Mouse (Mus musculus): ENCODE results near the gene Lats1. TPM values are rescaled to one million over a fixed set of nuclear protein-coding genes. Genes with fewer than 3 reads are reported as not detected.

Lats1 gene
- 10.6 and 11.5 TPM in 2 replicates for polyA plus RNA-seq (2015; fragmentation: Nextera tagmentation; extraction: Ambion mirVana)

DNA sequence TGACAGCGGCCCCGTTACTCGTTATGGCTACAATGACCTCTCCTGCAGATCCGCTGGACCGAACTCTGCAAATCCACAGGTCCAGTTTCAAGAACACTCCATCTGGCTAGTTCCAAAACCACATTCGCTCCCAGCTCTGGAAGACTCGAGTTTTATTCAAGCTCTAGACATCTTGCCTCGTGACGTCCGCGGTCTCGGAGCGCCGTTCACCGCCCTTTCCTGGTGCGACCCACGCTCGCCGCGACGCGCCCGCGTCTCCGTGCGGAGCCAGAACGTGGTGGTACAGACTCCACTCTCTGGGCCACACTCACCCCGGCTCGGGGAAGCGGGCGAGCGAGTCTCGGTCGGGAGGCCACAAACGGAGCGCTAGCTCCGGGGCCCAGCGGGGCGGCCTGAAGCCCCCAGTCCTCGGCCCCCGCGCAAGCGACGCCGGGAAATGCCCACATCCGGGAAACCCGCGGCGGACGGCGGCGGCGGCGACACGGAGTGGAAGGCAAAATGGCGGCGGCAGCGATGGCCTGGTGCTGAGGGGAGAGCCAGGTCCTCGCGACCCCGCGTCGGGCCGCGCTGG lies at the start of gene Lats1, which contains the start of gene Pcmt1:
TSS of gene Lats1 (plus strand) at position 484 of the 571 bp plus-strand sequence.
TSS of gene Pcmt1 (minus strand) at position 406 of the 571 bp plus-strand sequence.
- under 1% methylated on average over 63 of the region's 65 CpGs for WGBS
- Histone ChIP-seq H3K4me3 (ENCODE audit: low read depth, low read length) (peak within 1 kb of the TSS; percentile 99), H3K36me3 (ENCODE audit: control insufficient read depth, insufficient read depth, low read length) (peaks cover 12% of the 10 kb centered on the region; the same call in 1 of the 2 replicates), H3K9ac (ENCODE audit: low read depth, low read length) (peak within 1 kb of the TSS; percentile 99), H3K4me2 (ENCODE audit: low read length) (peak within 1 kb of the TSS; percentile 90), H3K27me3 (ENCODE audit: control insufficient read depth, insufficient read depth, low read depth, low read length) (no peaks in the 10 kb centered on the region), H3K27ac (ENCODE audit: low read length) (peak within 1 kb of the TSS; percentile 97), H3K9me3 (replicated peaks; ENCODE audit: control insufficient read depth, low read length, poor library complexity, severe bottlenecking) (no peaks in the 10 kb centered on the region), H3K4me1 (ENCODE audit: control insufficient read depth, insufficient read depth, low read length) (peaks cover 43% of the 10 kb centered on the region)
- peak; percentile 92 for ATAC-seq

DNA sequence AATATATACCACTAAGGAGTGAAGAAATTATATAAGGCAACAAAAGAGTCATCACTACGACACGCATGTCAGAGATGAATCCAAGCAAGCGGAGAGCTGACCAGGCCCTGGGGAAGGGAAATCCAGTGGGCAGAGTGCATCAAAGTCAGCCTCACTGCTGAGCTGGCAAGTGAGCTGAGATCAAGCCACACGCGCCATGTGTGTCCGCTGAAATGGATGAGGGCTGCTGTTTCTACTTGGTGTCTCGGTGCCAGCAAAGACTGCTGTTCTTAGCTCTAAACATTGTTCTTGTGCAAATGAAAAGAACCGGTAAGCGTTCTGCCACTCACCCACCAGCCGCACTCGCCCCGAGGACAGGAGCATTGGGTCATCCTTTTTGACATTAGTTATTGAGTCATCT lies 40.6 kb upstream of the Lats1 start:
- no peak for ATAC-seq
- 96% methylated on average over 12 of the region's 12 CpGs for WGBS
- peaks cover 44% of the 10 kb centered on the region for H3K36me3 ChIP-seq (ENCODE audit: control insufficient read depth, insufficient read depth, low read length)
- no peaks in the 10 kb centered on the region for H3K4me1 ChIP-seq (ENCODE audit: control insufficient read depth, insufficient read depth, low read length)
- no peaks in the 10 kb centered on the region for H3K9me3 ChIP-seq (replicated peaks; ENCODE audit: control insufficient read depth, low read length, poor library complexity, severe bottlenecking)
- no peak overlapping the region for H3K4me2 ChIP-seq (ENCODE audit: low read length)
- no peak overlapping the region for H3K4me3 ChIP-seq (ENCODE audit: low read depth, low read length)
- no peaks in the 10 kb centered on the region for H3K27me3 ChIP-seq (ENCODE audit: control insufficient read depth, insufficient read depth, low read depth, low read length)
- no peak overlapping the region for H3K27ac ChIP-seq (ENCODE audit: low read length)
- no peak overlapping the region for H3K9ac ChIP-seq (ENCODE audit: low read depth, low read length)

DNA sequence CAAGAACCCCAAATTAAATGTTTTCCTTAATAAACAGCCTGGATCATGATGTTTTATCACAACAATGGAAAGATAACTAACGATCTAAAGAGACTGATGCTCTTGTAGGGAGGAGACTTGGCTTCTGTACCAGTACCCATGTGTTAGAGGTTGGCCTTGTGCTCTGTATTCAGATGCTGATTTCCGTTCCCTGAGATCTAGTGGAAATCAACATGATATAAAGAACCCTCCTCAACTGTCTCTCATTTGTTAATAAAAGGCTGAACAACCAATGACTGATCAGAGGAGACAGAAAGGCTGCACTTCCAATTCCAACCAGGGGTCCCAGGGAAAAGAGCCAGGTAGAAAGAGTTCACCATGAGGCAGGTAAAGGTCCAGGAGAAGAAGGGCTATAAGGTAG lies 35.1 kb upstream of the Lats1 start:
- 96% methylated on average over 2 of the region's 2 CpGs for WGBS
- H3K4me1 ChIP-seq (ENCODE audit: control insufficient read depth, insufficient read depth, low read length) = no peaks in the 10 kb centered on the region
- no peak for ATAC-seq
- no peak overlapping the region for H3K4me2 ChIP-seq (ENCODE audit: low read length)
- H3K9me3 ChIP-seq (replicated peaks; ENCODE audit: control insufficient read depth, low read length, poor library complexity, severe bottlenecking) = no peaks in the 10 kb centered on the region
- H3K27ac ChIP-seq (ENCODE audit: low read length) = no peak overlapping the region
- no peaks in the 10 kb centered on the region for H3K27me3 ChIP-seq (ENCODE audit: control insufficient read depth, insufficient read depth, low read depth, low read length)
- H3K9ac ChIP-seq (ENCODE audit: low read depth, low read length) = no peak overlapping the region
- no peak overlapping the region for H3K4me3 ChIP-seq (ENCODE audit: low read depth, low read length)
- H3K36me3 ChIP-seq (ENCODE audit: control insufficient read depth, insufficient read depth, low read length) = peaks cover 27% of the 10 kb centered on the region

DNA sequence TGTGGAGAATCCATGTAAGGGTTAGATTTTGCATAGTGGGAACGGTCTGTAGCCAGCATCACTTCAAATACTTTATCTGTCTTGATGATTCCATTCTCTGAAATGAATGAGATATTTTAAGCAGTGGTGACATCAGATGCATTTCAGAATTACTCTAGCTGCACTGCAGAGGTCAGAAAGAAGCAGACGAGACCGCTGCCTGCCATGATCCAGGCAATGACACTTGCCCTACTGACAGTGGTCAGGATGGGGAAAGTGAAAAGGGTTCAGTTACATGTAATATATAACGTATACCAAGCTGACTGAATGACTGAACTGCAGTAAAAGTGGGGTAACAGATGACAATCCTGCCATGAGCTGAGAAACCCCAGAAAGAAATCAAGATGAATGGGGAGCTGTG lies 32.0 kb upstream of the Lats1 start:
- H3K4me3 ChIP-seq (ENCODE audit: low read depth, low read length) = no peak overlapping the region
- no peaks in the 10 kb centered on the region for H3K27me3 ChIP-seq (ENCODE audit: control insufficient read depth, insufficient read depth, low read depth, low read length)
- H3K9me3 ChIP-seq (replicated peaks; ENCODE audit: control insufficient read depth, low read length, poor library complexity, severe bottlenecking) = no peaks in the 10 kb centered on the region
- peaks cover 17% of the 10 kb centered on the region for H3K36me3 ChIP-seq (ENCODE audit: control insufficient read depth, insufficient read depth, low read length)
- no peaks in the 10 kb centered on the region for H3K4me1 ChIP-seq (ENCODE audit: control insufficient read depth, insufficient read depth, low read length)
- H3K9ac ChIP-seq (ENCODE audit: low read depth, low read length) = no peak overlapping the region
- ATAC-seq = no peak
- H3K27ac ChIP-seq (ENCODE audit: low read length) = no peak overlapping the region
- no peak overlapping the region for H3K4me2 ChIP-seq (ENCODE audit: low read length)
- WGBS = 88% methylated on average over 4 of the region's 4 CpGs

DNA sequence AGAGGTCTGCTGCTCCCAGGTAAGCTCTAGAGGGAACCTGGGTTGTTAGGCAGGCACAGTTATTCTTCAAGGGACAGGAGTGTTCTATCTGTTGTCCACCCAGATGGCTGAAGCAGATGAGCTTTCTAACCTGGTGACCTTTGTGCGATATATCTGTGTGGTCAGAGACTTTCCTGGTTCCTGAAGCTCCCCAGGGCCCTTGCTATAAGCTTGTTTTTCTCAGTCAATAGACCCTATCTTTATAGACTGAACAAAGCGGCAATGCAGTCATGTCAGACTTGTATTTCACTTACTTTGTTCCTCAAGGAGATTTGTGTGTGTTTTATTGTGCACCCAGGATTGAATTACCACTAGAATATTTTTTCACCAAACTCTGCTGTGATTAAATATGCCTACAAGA lies 30.0 kb upstream of the Lats1 start:
- no peak overlapping the region for H3K9ac ChIP-seq (ENCODE audit: low read depth, low read length)
- H3K4me2 ChIP-seq (ENCODE audit: low read length) = no peak overlapping the region
- WGBS = 93% methylated on average over 2 of the region's 2 CpGs
- no peaks in the 10 kb centered on the region for H3K27me3 ChIP-seq (ENCODE audit: control insufficient read depth, insufficient read depth, low read depth, low read length)
- no peaks in the 10 kb centered on the region for H3K4me1 ChIP-seq (ENCODE audit: control insufficient read depth, insufficient read depth, low read length)
- peaks cover 11% of the 10 kb centered on the region for H3K36me3 ChIP-seq (ENCODE audit: control insufficient read depth, insufficient read depth, low read length)
- no peak for ATAC-seq
- no peak overlapping the region for H3K4me3 ChIP-seq (ENCODE audit: low read depth, low read length)
- no peak overlapping the region for H3K27ac ChIP-seq (ENCODE audit: low read length)
- H3K9me3 ChIP-seq (replicated peaks; ENCODE audit: control insufficient read depth, low read length, poor library complexity, severe bottlenecking) = no peaks in the 10 kb centered on the region

DNA sequence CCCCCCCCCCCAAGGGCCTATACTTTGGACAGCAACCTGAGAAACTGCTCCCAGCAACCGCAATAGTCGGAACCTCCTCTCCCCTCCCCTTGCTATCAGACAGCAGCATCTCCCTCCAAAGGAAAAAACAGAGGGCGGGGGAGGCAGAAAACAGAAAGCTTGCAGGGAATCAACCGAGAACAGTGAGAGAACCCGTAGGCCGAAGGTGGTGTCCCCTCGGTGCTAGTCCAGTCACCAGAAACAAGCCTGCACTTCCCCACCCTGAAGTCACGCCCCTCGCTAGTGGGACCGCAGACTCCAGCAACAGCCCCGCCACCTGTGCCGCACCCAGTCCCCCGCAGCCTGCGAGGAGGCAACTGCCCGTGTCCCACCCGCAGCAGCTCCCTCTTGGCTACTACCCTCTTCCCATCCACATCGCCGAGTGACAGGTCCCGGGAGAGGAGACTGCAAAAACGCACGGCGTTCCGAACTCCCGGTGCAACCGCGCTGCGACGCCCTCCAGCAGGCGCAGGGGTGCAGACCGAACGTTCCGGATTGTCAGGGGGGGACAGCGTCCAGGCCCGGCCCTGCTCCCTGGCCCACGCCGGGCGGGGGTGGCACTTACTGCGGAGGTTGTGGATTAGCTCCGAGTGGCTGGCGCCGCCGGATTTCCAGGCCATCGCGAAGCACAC lies 18.4 kb upstream of the Lats1 start:
- Histone ChIP-seq H3K9me3 (replicated peaks; ENCODE audit: control insufficient read depth, low read length, poor library complexity, severe bottlenecking) (no peaks in the 10 kb centered on the region), H3K4me2 (ENCODE audit: low read length) (peak overlapping the region; percentile 96), H3K36me3 (ENCODE audit: control insufficient read depth, insufficient read depth, low read length) (no peaks in the 10 kb centered on the region), H3K27ac (ENCODE audit: low read length) (peak overlapping the region; percentile 96), H3K9ac (ENCODE audit: low read depth, low read length) (peak overlapping the region; percentile 94), H3K4me3 (ENCODE audit: low read depth, low read length) (peak overlapping the region; percentile 100), H3K27me3 (ENCODE audit: control insufficient read depth, insufficient read depth, low read depth, low read length) (no peaks in the 10 kb centered on the region), H3K4me1 (ENCODE audit: control insufficient read depth, insufficient read depth, low read length) (peaks cover 16% of the 10 kb centered on the region)
- peak; percentile 79 for ATAC-seq
- 0% methylated on average over 42 of the region's 44 CpGs for WGBS

DNA sequence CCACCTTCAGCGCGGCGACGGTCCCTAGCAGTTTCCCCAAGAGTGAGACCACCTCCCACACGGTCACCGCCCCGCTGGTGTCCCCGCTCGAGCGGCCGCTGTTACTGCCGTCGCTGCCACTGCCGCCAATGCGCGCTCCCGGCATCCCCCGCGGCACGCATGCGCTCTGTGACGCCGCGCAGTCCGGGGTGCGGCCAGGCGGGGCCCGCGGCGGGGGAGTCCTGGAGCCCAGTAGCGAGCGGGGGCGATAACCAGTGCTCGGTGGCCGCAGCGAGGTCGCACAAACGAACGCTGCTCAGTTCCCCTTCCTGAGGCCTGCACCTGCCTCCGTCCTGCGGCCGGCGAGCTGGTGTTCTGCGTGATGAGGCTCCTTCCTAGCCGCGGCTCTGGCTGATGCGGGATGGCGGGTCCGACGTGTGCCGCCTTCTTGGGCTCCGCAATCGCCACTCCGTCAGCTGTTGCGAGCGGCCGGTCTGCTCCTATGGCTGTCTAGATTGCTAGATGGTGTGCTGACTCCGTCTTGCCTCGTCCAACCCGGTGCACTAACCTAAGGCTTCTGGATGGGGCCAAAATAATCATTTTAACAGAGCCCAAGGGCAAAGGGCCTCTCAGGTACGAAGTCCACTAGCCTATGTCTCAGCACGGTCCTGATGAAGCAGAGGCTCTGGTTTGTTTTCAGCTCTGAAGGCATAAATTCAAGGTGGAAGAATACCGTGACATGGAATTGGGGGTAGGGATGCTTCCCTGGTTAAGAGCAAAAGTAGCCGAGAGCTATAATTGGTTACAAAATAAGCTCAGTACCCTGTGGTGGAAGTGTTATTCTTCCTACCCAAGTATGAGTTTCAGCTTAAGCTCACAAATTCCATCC lies 17.6 kb upstream of the Lats1 start:
- no peaks in the 10 kb centered on the region for H3K27me3 ChIP-seq (ENCODE audit: control insufficient read depth, insufficient read depth, low read depth, low read length)
- under 1% methylated on average over 61 of the region's 64 CpGs for WGBS
- H3K4me1 ChIP-seq (ENCODE audit: control insufficient read depth, insufficient read depth, low read length) = peaks cover 23% of the 10 kb centered on the region
- H3K4me2 ChIP-seq (ENCODE audit: low read length) = peak overlapping the region; percentile 96
- peak; percentile 92 for ATAC-seq
- peak overlapping the region; percentile 94 for H3K9ac ChIP-seq (ENCODE audit: low read depth, low read length)
- H3K27ac ChIP-seq (ENCODE audit: low read length) = peak overlapping the region; percentile 96
- H3K4me3 ChIP-seq (ENCODE audit: low read depth, low read length) = peak overlapping the region; percentile 100
- H3K36me3 ChIP-seq (ENCODE audit: control insufficient read depth, insufficient read depth, low read length) = no peaks in the 10 kb centered on the region
- H3K9me3 ChIP-seq (replicated peaks; ENCODE audit: control insufficient read depth, low read length, poor library complexity, severe bottlenecking) = no peaks in the 10 kb centered on the region

DNA sequence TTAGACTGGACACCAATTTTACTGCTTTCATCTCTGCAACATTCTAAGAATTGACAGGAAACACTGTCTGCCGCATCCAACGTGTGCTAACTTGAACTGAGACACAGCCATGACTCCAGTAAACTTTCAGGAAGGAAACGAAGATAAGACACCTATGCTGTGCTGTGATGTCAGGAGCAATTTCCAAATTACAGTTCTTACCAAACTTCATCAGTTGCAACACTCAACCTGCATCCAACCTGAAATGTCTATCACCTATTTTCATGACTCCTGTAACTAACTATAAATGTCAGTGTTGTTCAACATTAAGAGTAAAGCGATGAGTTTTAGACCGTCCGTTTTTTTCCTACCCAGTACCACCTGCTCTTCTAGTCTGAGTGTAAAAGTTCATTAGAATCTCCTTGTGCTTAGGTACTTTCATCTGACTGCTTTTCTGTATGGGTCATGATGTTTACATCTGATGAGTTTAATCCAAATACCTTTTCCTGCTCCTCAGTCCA lies 16.9 kb upstream of the Lats1 start:
- no peak for ATAC-seq
- Histone ChIP-seq H3K27me3 (ENCODE audit: control insufficient read depth, insufficient read depth, low read depth, low read length) (no peaks in the 10 kb centered on the region), H3K36me3 (ENCODE audit: control insufficient read depth, insufficient read depth, low read length) (no peaks in the 10 kb centered on the region), H3K4me3 (ENCODE audit: low read depth, low read length) (peak overlapping the region; percentile 100), H3K9ac (ENCODE audit: low read depth, low read length) (peak overlapping the region; percentile 94), H3K4me2 (ENCODE audit: low read length) (peak overlapping the region; percentile 96), H3K27ac (ENCODE audit: low read length) (peak overlapping the region; percentile 96), H3K9me3 (replicated peaks; ENCODE audit: control insufficient read depth, low read length, poor library complexity, severe bottlenecking) (no peaks in the 10 kb centered on the region), H3K4me1 (ENCODE audit: control insufficient read depth, insufficient read depth, low read length) (peaks cover 24% of the 10 kb centered on the region)
- WGBS = 76% methylated on average over 6 of the region's 6 CpGs

All from midbrain, embryonic 16.5 days (tissue).